Mouse (Mus musculus): ENCODE data around the gene Ccnd3. TPM values are rescaled to one million over a fixed set of nuclear protein-coding genes. Genes with fewer than 3 reads are reported as not detected.
"Not testable (repeated sequence)": the region's sequence is repeated elsewhere in the genome, so short reads cannot be mapped to it uniquely, and the experiment has no call there.

Ccnd3 gene
- polyA plus RNA-seq, 1 experiment from 2014 or later, result 394 TPM

DNA sequence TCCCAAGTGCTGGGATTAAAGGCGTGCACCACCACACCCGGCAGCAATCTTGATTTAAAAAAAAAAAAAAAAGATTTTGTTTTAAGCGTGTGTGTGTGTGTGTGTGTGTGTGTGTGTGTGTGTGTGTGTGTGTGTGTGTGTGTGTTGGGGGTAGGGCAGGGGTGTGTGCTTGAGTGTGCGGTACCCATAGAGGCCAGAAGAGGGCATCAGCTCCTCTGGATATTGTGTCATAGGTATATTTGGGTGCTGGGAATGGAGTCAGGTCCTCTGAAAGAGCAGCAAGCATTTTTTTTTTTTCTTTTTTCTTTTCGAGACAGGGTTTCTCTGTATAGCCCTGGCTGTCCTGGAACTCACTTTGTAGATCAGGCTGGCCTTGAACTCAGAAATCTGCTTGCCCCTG, 119.7 kb downstream of the Ccnd3 start:
- H3K9ac ChIP-seq; ATAC-seq; H3K27ac ChIP-seq; H3K9me3 ChIP-seq; H3K4me1 ChIP-seq (replicated peaks); H3K27me3 ChIP-seq (replicated peaks); H3K4me2 ChIP-seq (replicated peaks); H3K4me3 ChIP-seq (replicated peaks): not testable (repeated sequence)
- WGBS, result 97% methylated on average over 5 of the region's 5 CpGs
- peaks cover 39% of the 10 kb centered on the region for H3K36me3 ChIP-seq

GRCm38 (mm10) chr17:47625088-47625487, 120.2 kb downstream of the Ccnd3 start:
- no peak overlapping the region for H3K4me3 ChIP-seq (replicated peaks)
- H3K4me1 ChIP-seq (replicated peaks), result no peaks in the 10 kb centered on the region; the same call in 1 of the 2 replicates
- no peak overlapping the region for H3K4me2 ChIP-seq (replicated peaks)
- 96% methylated on average over 2 of the region's 2 CpGs for WGBS
- no peaks in the 10 kb centered on the region for H3K27me3 ChIP-seq (replicated peaks)
- no peaks in the 10 kb centered on the region for H3K9me3 ChIP-seq
- ATAC-seq, result no peak
- no peak overlapping the region for H3K27ac ChIP-seq
- peaks cover 36% of the 10 kb centered on the region for H3K36me3 ChIP-seq
- H3K9ac ChIP-seq, result no peak overlapping the region

DNA sequence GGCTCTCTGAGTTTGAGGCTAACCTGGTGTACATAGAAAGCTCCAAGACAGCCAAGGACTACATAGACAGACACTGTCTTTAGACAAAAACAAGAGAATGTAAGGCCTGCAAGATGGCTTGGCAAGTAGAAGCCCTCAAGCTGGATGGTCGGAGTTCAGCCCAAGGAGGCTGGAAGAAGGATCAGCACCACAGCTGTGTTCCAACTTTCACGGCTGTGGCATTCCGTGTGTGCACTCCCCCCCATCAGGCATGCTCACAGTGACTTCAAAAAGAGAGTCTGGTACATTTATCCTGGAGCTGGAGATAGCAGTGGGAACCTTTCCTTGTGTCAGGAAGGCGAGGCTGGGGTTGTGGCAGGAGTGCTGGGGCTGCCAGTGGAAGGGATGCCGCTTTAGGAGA, 121.2 kb downstream of the Ccnd3 start:
- no peak for ATAC-seq
- no peaks in the 10 kb centered on the region for H3K27me3 ChIP-seq (replicated peaks)
- peaks cover 5% of the 10 kb centered on the region for H3K4me1 ChIP-seq (replicated peaks)
- peaks cover 33% of the 10 kb centered on the region for H3K36me3 ChIP-seq
- H3K9ac ChIP-seq, result no peak overlapping the region
- H3K27ac ChIP-seq, result no peak overlapping the region
- no peaks in the 10 kb centered on the region for H3K9me3 ChIP-seq
- H3K4me2 ChIP-seq (replicated peaks), result no peak overlapping the region
- no peak overlapping the region for H3K4me3 ChIP-seq (replicated peaks)
- WGBS, result 85% methylated on average over 5 of the region's 5 CpGs

DNA sequence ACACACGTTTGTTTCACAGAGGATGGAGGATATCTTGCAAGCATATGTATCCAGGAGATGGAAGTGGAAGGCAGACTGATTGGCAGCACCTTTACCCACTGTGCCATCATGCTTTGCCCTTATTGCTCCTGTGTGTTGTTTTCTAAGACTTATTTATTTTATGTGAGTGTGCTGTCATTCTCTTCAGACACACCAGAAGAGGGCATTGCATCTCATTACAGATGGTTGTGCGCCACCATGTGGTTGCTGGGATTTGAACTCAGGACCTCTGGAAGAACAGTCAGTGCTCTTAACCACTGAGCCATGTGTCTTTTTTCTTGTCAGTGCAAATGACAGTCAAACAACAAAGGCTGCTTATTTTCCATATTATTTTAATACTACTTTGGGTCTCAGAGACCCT, 122.9 kb downstream of the Ccnd3 start:
- peaks cover 9% of the 10 kb centered on the region for H3K4me1 ChIP-seq (replicated peaks)
- H3K4me2 ChIP-seq (replicated peaks), result peak overlapping the region; percentile 97
- no peak for ATAC-seq
- no peak overlapping the region for H3K27ac ChIP-seq
- H3K4me3 ChIP-seq (replicated peaks), result 0 out of 2 replicates have a peak overlapping the region, but pooled peaks have one; percentile 80
- H3K9ac ChIP-seq, result no peak overlapping the region
- WGBS, result 75% methylated on average over 2 of the region's 2 CpGs
- H3K9me3 ChIP-seq, result no peaks in the 10 kb centered on the region
- H3K36me3 ChIP-seq, result peaks cover 23% of the 10 kb centered on the region
- no peaks in the 10 kb centered on the region for H3K27me3 ChIP-seq (replicated peaks)

DNA sequence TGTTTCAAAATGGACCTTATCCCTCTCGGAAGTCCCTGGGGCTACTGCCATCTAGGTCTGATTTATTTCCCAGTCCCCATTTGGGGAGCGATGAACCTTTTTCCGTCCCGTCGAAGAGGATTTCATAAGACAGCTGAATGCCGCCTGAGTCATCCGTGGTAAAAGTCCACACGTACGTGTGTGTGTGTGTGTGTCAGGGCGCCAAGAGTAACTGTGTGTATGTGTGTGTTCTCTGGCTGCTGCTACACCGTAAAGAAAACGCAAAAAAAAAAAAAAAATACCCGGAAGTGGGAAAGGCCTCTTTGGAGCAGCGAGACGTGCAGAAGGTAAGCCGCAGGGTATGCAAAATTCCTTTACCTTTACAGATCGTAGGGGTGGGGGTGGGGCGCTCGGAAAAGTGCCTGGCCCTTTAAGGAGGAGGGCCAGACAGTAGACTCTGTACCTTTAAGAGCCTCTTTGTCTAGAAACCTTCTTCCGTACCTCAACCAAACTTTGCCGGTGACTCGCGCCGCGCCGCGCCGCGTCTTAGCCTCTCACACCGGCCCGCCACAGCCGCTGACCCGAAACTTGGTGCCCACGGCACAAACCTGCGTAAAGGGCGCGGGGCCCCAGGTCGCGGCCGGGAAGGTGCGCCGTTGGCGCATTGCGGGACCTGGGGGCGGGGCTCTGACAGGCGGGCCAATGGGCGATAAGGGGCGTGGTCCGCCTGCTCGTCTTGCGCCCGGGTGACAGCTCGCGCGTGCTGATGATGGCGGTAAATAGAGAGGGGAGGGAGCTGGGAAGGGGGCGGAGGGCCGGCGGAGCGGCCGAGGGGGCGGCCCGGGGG, 124.2 kb downstream of the Ccnd3 start:
- no peaks in the 10 kb centered on the region for H3K9me3 ChIP-seq
- peaks cover 9% of the 10 kb centered on the region for H3K4me1 ChIP-seq (replicated peaks)
- ATAC-seq, result peak; percentile 93
- no peaks in the 10 kb centered on the region for H3K27me3 ChIP-seq (replicated peaks)
- H3K4me2 ChIP-seq (replicated peaks), result peak overlapping the region; percentile 97
- peaks cover 10% of the 10 kb centered on the region for H3K36me3 ChIP-seq
- under 1% methylated on average over 62 of the region's 63 CpGs for WGBS
- H3K9ac ChIP-seq, result peak overlapping the region; percentile 76
- H3K4me3 ChIP-seq (replicated peaks), result peak overlapping the region; percentile 80
- peak overlapping the region; percentile 95 for H3K27ac ChIP-seq

DNA sequence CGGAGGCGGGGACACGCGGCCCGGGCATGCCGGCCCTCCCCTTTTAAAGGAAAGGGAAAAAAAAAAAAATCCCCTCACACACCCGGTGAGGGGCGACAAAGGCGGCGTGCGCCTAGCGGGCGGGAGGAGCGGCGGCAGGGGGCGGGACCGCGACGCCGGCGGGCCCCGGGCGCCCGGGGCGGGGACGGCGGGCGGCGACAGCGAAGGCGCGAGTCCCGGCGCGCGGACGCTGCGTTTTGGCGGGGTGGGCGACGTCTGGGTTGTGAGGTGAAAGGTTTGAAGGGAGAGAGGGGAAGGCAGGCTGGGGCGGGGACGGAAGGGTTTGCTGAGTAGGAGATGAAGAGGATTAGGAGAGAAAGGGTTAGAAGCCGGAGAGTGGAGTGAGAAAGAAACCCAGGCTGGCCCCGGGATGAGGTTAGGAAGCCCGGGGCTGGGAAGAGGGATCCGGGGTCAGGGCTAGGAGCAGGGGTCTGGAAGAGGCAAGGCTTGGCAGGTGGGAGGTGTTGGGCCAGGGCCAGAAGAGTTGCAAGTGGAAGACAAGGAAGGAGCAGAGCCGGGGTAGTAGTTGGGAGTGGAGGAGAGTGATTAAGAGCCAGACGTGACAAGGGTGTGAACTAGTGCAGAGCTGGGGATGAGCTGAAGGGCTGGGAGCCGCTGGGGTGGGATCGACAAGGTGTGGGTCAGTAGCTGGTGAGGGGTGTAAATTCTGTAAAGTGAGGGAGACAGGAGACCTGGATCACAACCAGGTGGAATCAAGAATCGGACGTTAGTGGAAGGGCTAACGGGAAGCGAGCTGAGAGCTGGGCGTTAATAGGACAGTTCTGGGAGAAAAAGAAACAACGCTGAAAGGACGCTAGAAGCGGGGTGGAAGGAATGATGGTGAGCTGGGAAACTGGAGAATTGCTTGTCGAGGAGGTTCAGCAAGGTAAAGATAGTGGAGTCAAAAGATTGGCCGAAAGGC, 125.1 kb downstream of the Ccnd3 start:
- peak overlapping the region; percentile 97 for H3K4me2 ChIP-seq (replicated peaks)
- H3K27ac ChIP-seq, result peak overlapping the region; percentile 95

GRCm38 (mm10) chr17:47630678-47631065, 125.8 kb downstream of the Ccnd3 start, which contains the start of gene Usp49:
Gene Usp49 (plus strand): TSS chr17:47630690.
- Histone ChIP-seq H3K4me2 (replicated peaks) (peak within 1 kb of the TSS; percentile 97), H3K27ac (peak within 1 kb of the TSS; percentile 95), H3K27me3 (replicated peaks) (no peaks in the 10 kb centered on the region), H3K9me3 (no peaks in the 10 kb centered on the region), H3K4me3 (replicated peaks) (peak within 1 kb of the TSS; percentile 80), H3K4me1 (replicated peaks) (peaks cover 9% of the 10 kb centered on the region), H3K9ac (peak within 1 kb of the TSS; percentile 76), H3K36me3 (peaks cover 3% of the 10 kb centered on the region; the same call in 1 of the 2 replicates)
- no peak for ATAC-seq
- WGBS, result 0% methylated on average over 3 of the region's 3 CpGs

More for the DNA sequence above, 125.1 kb downstream of the Ccnd3 start:
- peaks cover 5% of the 10 kb centered on the region for H3K36me3 ChIP-seq
- peaks cover 9% of the 10 kb centered on the region for H3K4me1 ChIP-seq (replicated peaks)
- ATAC-seq, result peak; percentile 57
- WGBS, result 0% methylated on average over 61 of the region's 61 CpGs
- H3K4me3 ChIP-seq (replicated peaks), result peak overlapping the region; percentile 80
- H3K9me3 ChIP-seq, result no peaks in the 10 kb centered on the region
- H3K9ac ChIP-seq, result peak overlapping the region; percentile 76
- H3K27me3 ChIP-seq (replicated peaks), result no peaks in the 10 kb centered on the region

DNA sequence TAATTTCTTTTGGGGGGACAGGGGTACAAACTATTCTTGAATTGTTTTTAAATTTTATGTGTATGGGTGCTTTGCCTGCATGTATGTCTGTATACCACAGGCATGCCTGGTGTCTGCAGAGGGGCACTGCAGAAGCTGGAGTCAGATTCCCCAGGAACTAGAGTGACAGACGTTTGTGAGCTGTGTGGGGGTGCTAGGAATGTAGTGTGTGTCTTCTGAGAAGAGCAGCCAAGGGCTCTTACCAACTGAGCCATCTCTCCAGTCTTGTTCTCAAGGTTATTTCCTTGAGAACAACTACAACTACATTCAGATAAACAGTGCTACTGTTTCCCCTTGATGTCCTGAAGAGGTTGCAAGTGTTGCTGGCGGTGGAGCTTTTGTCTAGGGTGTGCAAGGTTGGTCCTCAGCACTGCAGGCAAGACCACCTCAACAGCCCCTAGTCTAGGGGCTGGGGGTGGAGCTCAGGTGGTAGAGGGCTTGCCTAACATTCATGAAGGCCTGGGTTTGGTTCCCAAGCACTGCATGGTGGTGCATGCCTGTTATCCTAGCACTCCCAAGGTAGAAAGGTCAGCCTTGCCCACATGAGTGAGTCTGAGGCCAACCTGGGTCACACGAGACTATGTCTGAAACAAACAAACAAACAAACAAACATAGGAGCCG, 127.5 kb downstream of the Ccnd3 start:
- no peak overlapping the region for H3K4me3 ChIP-seq (replicated peaks)
- H3K4me1 ChIP-seq (replicated peaks), result peaks cover 9% of the 10 kb centered on the region
- H3K27ac ChIP-seq, result 0 out of 2 replicates have a peak overlapping the region, but pooled peaks have one; percentile 33
- no peaks in the 10 kb centered on the region for H3K27me3 ChIP-seq (replicated peaks)
- H3K9me3 ChIP-seq, result no peaks in the 10 kb centered on the region
- 55% methylated on average over 4 of the region's 4 CpGs for WGBS
- no peaks in the 10 kb centered on the region for H3K36me3 ChIP-seq
- no peak for ATAC-seq
- peak overlapping the region; percentile 20; the same call in 1 of the 2 replicates for H3K4me2 ChIP-seq (replicated peaks)
- H3K9ac ChIP-seq, result no peak overlapping the region

DNA sequence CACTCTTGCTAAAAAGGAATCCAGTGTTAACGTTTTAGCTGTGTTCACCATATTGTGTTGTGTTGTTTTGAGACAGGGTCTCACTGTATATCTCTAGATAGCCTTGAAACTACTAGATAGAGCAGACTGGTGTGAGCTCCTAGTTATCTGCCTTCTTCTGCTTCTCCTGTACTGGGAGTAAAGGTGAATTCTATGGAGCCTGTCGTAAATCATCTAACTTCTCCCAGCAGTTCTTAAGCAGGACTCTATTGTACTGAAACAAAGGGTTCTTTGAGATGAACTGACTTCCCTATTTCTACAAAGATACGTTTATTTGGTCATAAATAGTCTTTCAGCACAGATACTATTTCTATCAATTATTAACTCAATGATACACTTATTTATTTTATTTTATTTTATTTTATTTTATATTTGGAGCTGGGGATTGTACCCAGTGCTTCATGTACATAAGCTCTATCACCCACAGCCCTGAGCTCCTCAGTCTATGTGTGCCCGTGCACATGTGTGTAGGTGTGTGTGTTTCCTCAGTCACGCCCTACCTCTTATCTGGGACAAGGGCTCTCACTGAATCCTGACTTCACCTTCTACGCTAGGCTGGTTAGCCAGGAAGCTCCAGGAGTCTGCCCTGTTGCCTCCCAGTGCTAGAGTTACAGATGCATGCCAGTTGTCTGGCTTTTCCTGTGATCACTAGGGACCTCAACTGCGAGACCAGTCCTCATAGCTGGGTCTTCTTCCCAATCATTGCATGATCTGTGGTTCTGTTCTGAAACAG, 129.3 kb downstream of the Ccnd3 start:
- H3K4me3 ChIP-seq (replicated peaks), result no peak overlapping the region
- no peaks in the 10 kb centered on the region for H3K9me3 ChIP-seq
- 58% methylated on average over 7 of the region's 7 CpGs for WGBS
- H3K27me3 ChIP-seq (replicated peaks), result no peaks in the 10 kb centered on the region
- no peak overlapping the region for H3K9ac ChIP-seq
- no peak overlapping the region for H3K4me2 ChIP-seq (replicated peaks)
- peak overlapping the region; percentile 71 for H3K27ac ChIP-seq
- peaks cover 9% of the 10 kb centered on the region for H3K4me1 ChIP-seq (replicated peaks)
- H3K36me3 ChIP-seq, result no peaks in the 10 kb centered on the region
- peak; percentile 79 for ATAC-seq

- no peaks in the 10 kb centered on the region for H3K36me3 ChIP-seq
- no peak overlapping the region for H3K9ac ChIP-seq
- H3K27ac ChIP-seq, result no peak overlapping the region
- H3K4me3 ChIP-seq (replicated peaks), result no peak overlapping the region
- ATAC-seq, result no peak
- 85% methylated on average over 2 of the region's 2 CpGs for WGBS
- no peaks in the 10 kb centered on the region for H3K27me3 ChIP-seq (replicated peaks)
- H3K4me2 ChIP-seq (replicated peaks), result no peak overlapping the region
- no peaks in the 10 kb centered on the region for H3K9me3 ChIP-seq
- no peaks in the 10 kb centered on the region for H3K4me1 ChIP-seq (replicated peaks)
These were observed 138.1 kb downstream of the Ccnd3 start for GRCm38 (mm10) chr17:47642992-47643391.

GRCm38 (mm10) chr17:47646683-47647082, 141.8 kb downstream of the Ccnd3 start:
- Histone ChIP-seq H3K9me3 (no peaks in the 10 kb centered on the region), H3K9ac (no peak overlapping the region), H3K4me3 (replicated peaks) (no peak overlapping the region), H3K27ac (no peak overlapping the region), H3K4me1 (replicated peaks) (no peaks in the 10 kb centered on the region), H3K4me2 (replicated peaks) (no peak overlapping the region), H3K27me3 (replicated peaks) (no peaks in the 10 kb centered on the region), H3K36me3 (no peaks in the 10 kb centered on the region)
- WGBS, result 100% methylated on average over 1 of the region's 1 CpGs
- no peak for ATAC-seq

Measured in intestine, embryonic 15.5 days (tissue).